Mouse (Mus musculus): ENCODE measurements at regions not wholly inside any gene's neighbourhood (a gene's known extent, or its start where the extent isn't known, plus 50 kb on each side); places are given as distances from the start of the nearest gene placed in this dataset.
"Not testable (repeated sequence)": the region's sequence is repeated elsewhere in the genome, so short reads cannot be mapped to it uniquely, and the experiment has no call there.

GRCm38 (mm10) chr3:117112766-117113165, 144.0 kb upstream of the Palmd start:
- DNase-seq, result no peak

GRCm38 (mm10) chr3:117112304-117112703, 143.5 kb upstream of the Palmd start:
- DNase-seq, result no peak

- DNase-seq, result no peak
Measured at GRCm38 (mm10) chr3:117108966-117109700, 140.3 kb upstream of the Palmd start.

GRCm38 (mm10) chr3:117107986-117108385, 139.2 kb upstream of the Palmd start:
- no peak for DNase-seq

- no peak for DNase-seq
Measured at GRCm38 (mm10) chr3:117107378-117107777, 138.6 kb upstream of the Palmd start.

GRCm38 (mm10) chr3:117087646-117088045, 118.9 kb upstream of the Palmd start:
- DNase-seq, result no peak

- DNase-seq, result no peak
Measured at GRCm38 (mm10) chr3:117076734-117077133, 107.9 kb upstream of the Palmd start.

GRCm38 (mm10) chr3:117073399-117073798, 104.6 kb upstream of the Palmd start:
- DNase-seq, result no peak

- no peak for DNase-seq
Measured at GRCm38 (mm10) chr3:117072998-117073397, 104.2 kb upstream of the Palmd start.

GRCm38 (mm10) chr3:117071851-117072250, 103.1 kb upstream of the Palmd start:
- DNase-seq, result no peak

GRCm38 (mm10) chr3:117067470-117068053, 98.8 kb upstream of the Palmd start:
- no peak for DNase-seq

- no peak for DNase-seq
Measured at GRCm38 (mm10) chr3:117065904-117066303, 97.1 kb upstream of the Palmd start.

GRCm38 (mm10) chr3:117061831-117062230, 93.0 kb upstream of the Palmd start:
- DNase-seq, result peak; percentile 39

- peak; percentile 7 for DNase-seq
Measured at GRCm38 (mm10) chr3:117061182-117061581, 92.4 kb upstream of the Palmd start.

- DNase-seq, result not testable (repeated sequence)
Measured at GRCm38 (mm10) chr3:117054711-117055110, 85.9 kb upstream of the Palmd start.

GRCm38 (mm10) chr3:117051431-117051830, 82.6 kb upstream of the Palmd start:
- no peak for DNase-seq

GRCm38 (mm10) chr3:117050909-117051308, 82.1 kb upstream of the Palmd start:
- no peak for DNase-seq

GRCm38 (mm10) chr3:117049410-117049809, 80.6 kb upstream of the Palmd start:
- no peak for DNase-seq

GRCm38 (mm10) chr3:117044809-117045208, 76.0 kb upstream of the Palmd start:
- no peak for DNase-seq

- DNase-seq, result no peak
Measured at GRCm38 (mm10) chr3:117044304-117044703, 75.5 kb upstream of the Palmd start.

GRCm38 (mm10) chr3:117038928-117039300, 70.1 kb upstream of the Palmd start:
- DNase-seq, result no peak

GRCm38 (mm10) chr3:117038280-117038927, 69.6 kb upstream of the Palmd start:
- no peak for DNase-seq
